Mouse (Mus musculus) embryonic facial prominence, embryonic 14.5 days (tissue): Measurements from ENCODE around the gene Gbx2. TPM values are rescaled to one million over a fixed set of nuclear protein-coding genes. Genes with fewer than 3 reads are reported as not detected.

Experiments
- ATAC-seq: fragments of 200-750 bp; cut with Nextera tagmentation; 2 replicates; pipeline ENCODE4 v1.8.0; 2017; ENCODE audit warnings: low read depth, moderate number of reproducible peaks, moderate TSS enrichment
- DNase-seq: peaks from one replicate; pipeline ENCODE4 v3.0.0-alpha.2; 2015; ENCODE audit warnings: low spot score
- H3K27ac ChIP-seq: fragments of 300-500 bp; sonication (generic); replicated peaks from 2 replicates; pipeline ENCODE4 v1.5.1; 2014; ENCODE audit warnings: low read depth, mild to moderate bottlenecking, low read length, moderate library complexity
- H3K27me3 ChIP-seq: fragments of 300-500 bp; sonication (generic); replicated peaks from 2 replicates; pipeline ENCODE4 v1.6.1; 2014; ENCODE audit warnings: low read length; ENCODE audit not compliant: control insufficient read depth, insufficient read depth
- H3K36me3 ChIP-seq: fragments of 300-500 bp; sonication (generic); 2 replicates; pipeline ENCODE4 v1.6.1; 2014; ENCODE audit warnings: low read length, mixed read lengths; ENCODE audit not compliant: control insufficient read depth, insufficient read depth
- H3K4me1 ChIP-seq: fragments of 300-500 bp; sonication (generic); 2 replicates; pipeline ENCODE4 v1.6.1; 2014; ENCODE audit warnings: antibody characterized with exemption, low read length; ENCODE audit not compliant: control insufficient read depth, insufficient read depth
- H3K4me2 ChIP-seq: fragments of 300-500 bp; sonication (generic); 2 replicates; pipeline ENCODE4 v1.6.1; 2014; ENCODE audit warnings: low read depth, mild to moderate bottlenecking, low read length, moderate library complexity, mixed read lengths
- H3K4me3 ChIP-seq: fragments of 300-500 bp; sonication (generic); 2 replicates; pipeline ENCODE4 v1.5.1; 2014; ENCODE audit warnings: low read depth, mild to moderate bottlenecking, low read length
- H3K9ac ChIP-seq: fragments of 300-500 bp; sonication (generic); 2 replicates; pipeline ENCODE4 v1.6.1; 2014; ENCODE audit warnings: low read depth, mild to moderate bottlenecking, low read length, moderate library complexity, mixed read lengths
- H3K9me3 ChIP-seq: fragments of 300-500 bp; sonication (generic); 2 replicates; pipeline ENCODE4 v1.6.1; 2016; ENCODE audit warnings: low read length; ENCODE audit not compliant: control insufficient read depth
- WGBS: fragments of 180-500 bp; shearing (Covaris S2); extraction: QIAGEN DNeasy Blood & Tissue Kit; methylation state at CpG from one replicate; pipeline ENCODE4 v1.1.7; 2014; 5-methylcytosine and 5-hydroxymethylcytosine counted together
- polyA plus RNA-seq: library from polyadenylated mRNA; unstranded; fragments of >200 nt; fragmentation: Nextera tagmentation; extraction: Ambion mirVana; gene quantifications from 2 replicates; pipeline ENCODE4 v1.2.1, GENCODE M21; 2014

The Gbx2 gene
- polyA plus RNA-seq, 1 experiment from 2014 or later = 0.18 TPM

DNA sequence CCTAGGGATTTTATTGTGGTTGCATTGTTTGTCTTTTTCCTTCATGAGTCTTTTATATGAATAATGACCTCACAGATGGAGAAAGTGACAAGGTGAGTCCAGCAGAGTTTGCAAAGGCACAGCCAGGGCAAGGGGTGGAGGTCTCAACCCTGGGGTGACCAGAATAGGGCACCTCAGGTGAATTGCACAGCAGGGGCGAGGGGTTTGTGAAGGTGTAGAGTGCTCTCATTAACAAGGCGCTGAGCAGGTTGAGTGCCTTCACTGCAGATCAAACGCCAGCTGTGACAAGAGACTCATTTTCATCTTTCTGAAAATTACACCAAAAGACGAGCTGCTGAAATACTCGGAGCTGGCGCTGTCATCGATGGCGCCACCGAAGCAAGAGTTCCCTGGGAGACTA lies 36.6 kb upstream of the Gbx2 start:
- H3K4me2 ChIP-seq = peak overlapping the region; percentile 97
- H3K27ac ChIP-seq = no peak overlapping the region
- ATAC-seq (no peak), DNase-seq (no peak)
- 0 out of 2 replicates have a peak overlapping the region, but pooled peaks have one; percentile 72 for H3K9ac ChIP-seq
- WGBS = 27% methylated on average over 9 of the region's 9 CpGs
- no peaks in the 10 kb centered on the region for H3K36me3 ChIP-seq
- H3K4me1 ChIP-seq = no peaks in the 10 kb centered on the region
- no peaks in the 10 kb centered on the region for H3K9me3 ChIP-seq
- H3K27me3 ChIP-seq = peaks cover 59% of the 10 kb centered on the region
- peak overlapping the region; percentile 62 for H3K4me3 ChIP-seq

DNA sequence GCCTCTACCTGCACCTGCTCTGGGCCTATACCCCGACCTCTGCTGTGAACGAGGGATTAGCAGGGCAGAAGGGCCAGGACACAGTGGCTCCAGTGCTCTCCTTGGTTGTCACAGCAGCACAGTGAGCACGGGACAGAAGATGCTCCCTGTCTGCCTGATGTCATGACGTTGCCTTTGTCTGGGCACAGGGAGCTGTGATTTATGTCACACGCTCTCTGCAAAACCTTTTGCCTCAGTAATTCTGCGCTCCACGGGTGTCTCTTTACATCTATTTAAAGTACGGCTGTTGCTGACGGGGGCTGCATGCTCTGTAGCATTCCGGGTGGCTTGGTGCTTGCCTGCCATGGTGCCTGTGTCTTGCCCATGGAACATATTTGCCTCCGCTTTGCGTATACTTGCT lies 33.4 kb upstream of the Gbx2 start:
- H3K4me3 ChIP-seq = no peak overlapping the region
- H3K27me3 ChIP-seq = peaks cover 43% of the 10 kb centered on the region
- DNase-seq = no peak

DNA sequence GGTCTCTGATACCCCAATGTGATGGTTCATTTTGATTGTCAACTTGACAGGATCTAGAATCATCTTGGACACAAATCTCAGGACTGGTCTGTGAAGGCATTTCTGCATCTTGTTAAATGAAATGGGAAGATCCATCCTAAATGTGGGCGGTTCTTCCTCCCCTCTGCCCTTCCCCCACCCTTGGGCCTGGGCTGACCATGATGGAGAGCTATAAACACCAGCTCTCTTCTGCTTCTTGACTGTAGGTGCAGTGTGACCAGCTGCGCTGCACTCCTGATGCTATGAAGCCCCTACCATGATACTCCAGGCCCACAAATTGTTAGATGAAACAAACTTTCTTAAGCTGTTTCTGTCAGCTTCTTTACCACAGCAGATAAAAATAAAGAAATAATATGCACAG lies 32.3 kb upstream of the Gbx2 start:
- H3K4me1 ChIP-seq = no peaks in the 10 kb centered on the region
- no peaks in the 10 kb centered on the region for H3K9me3 ChIP-seq
- H3K9ac ChIP-seq = no peak overlapping the region
- DNase-seq (no peak), ATAC-seq (no peak)
- no peak overlapping the region for H3K27ac ChIP-seq
- H3K27me3 ChIP-seq = peaks cover 37% of the 10 kb centered on the region
- H3K36me3 ChIP-seq = no peaks in the 10 kb centered on the region
- no peak overlapping the region for H3K4me2 ChIP-seq
- no peak overlapping the region for H3K4me3 ChIP-seq
- WGBS = 92% methylated on average over 2 of the region's 2 CpGs

More for the DNA sequence above, 33.4 kb upstream of the Gbx2 start:
- H3K4me1 ChIP-seq = no peaks in the 10 kb centered on the region
- 61% methylated on average over 12 of the region's 12 CpGs for WGBS
- H3K4me2 ChIP-seq = no peak overlapping the region
- H3K27ac ChIP-seq = no peak overlapping the region
- H3K9me3 ChIP-seq = no peaks in the 10 kb centered on the region
- no peaks in the 10 kb centered on the region for H3K36me3 ChIP-seq
- no peak for ATAC-seq
- H3K9ac ChIP-seq = no peak overlapping the region

DNA sequence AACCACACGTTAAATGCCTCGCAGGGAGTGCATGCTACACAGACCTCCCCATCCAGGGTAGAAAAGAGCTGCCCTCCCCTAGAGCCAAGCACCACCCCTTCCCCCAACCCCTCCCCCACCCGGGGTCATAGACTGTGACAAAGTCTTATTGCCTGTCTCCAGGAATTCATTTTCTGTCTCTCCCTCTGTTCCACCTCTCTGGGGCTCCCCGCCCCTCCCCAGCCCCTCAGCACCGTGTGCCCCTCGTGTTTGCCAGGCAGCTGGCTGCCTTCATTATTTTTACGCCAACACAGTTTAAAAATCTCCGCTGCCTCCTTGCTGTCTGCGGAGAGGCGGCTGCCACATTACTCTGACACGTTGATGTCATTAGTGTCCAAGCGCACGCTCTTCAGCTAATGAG lies 31.1 kb upstream of the Gbx2 start:
- H3K4me1 ChIP-seq = no peaks in the 10 kb centered on the region
- H3K27ac ChIP-seq = no peak overlapping the region
- no peak overlapping the region for H3K4me2 ChIP-seq
- DNase-seq (no peak), ATAC-seq (no peak)
- H3K36me3 ChIP-seq = no peaks in the 10 kb centered on the region
- no peaks in the 10 kb centered on the region for H3K9me3 ChIP-seq
- 15% methylated on average over 13 of the region's 13 CpGs for WGBS
- no peak overlapping the region for H3K4me3 ChIP-seq
- H3K9ac ChIP-seq = no peak overlapping the region
- peaks cover 25% of the 10 kb centered on the region for H3K27me3 ChIP-seq

DNA sequence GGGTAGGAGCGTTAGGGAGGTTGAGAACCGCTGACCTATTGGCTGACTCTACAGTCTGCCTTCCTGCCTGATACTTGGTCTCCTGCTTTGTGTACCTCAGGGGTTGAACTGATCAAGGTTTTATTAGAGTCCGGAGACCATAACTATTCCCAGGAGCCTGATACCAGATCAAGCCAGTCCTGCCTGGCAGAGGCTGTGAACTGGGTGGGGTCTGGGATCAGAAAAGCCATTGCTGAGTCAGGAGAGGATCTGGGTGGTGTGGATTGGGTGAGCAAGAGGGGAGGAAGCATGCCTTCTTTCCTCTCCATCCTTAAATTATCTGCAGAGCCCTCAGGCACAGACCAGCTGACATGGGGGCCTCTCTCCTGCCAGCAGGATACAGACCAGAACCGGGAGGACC lies 28.4 kb upstream of the Gbx2 start:
- 83% methylated on average over 3 of the region's 4 CpGs for WGBS
- 0 out of 2 replicates have a peak, but pooled peaks cover 19% of the 10 kb centered on the region for H3K27me3 ChIP-seq
- no peak for ATAC-seq

DNA sequence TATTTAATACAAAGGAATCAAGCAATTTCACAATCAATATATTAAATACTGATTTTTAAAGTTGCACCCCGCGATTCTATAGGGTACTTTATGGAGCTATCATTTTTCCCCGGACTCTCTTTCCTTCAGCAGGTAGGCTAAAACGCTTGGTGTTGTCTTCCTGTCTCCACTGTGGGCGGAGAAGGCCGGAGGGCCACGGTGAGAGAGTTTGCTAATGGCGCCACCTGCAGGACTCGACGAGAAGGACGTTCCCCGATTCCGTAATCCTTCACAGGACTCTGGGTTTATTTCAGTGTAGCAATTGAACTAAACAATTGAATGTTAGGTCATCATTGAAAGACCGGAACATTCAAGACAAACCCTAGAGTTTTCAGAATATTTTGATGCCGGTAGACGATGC lies 12.2 kb upstream of the Gbx2 start:
- DNase-seq (peak; percentile 79), ATAC-seq (peak; percentile 48; the same call in 1 of the 2 replicates)
- WGBS = 3% methylated on average over 16 of the region's 16 CpGs
- Histone ChIP-seq H3K36me3 (no peaks in the 10 kb centered on the region), H3K27me3 (peaks cover 80% of the 10 kb centered on the region), H3K9ac (no peak overlapping the region), H3K4me1 (peaks cover 6% of the 10 kb centered on the region; the same call in 1 of the 2 replicates), H3K4me2 (no peak overlapping the region; the same call in 1 of the 2 replicates), H3K27ac (no peak overlapping the region), H3K9me3 (no peaks in the 10 kb centered on the region), H3K4me3 (no peak overlapping the region)

More for the DNA sequence above, 28.4 kb upstream of the Gbx2 start:
- DNase-seq = no peak
- no peak overlapping the region for H3K27ac ChIP-seq
- no peaks in the 10 kb centered on the region for H3K4me1 ChIP-seq
- H3K4me3 ChIP-seq = no peak overlapping the region
- no peaks in the 10 kb centered on the region for H3K9me3 ChIP-seq
- no peaks in the 10 kb centered on the region for H3K36me3 ChIP-seq
- no peak overlapping the region for H3K4me2 ChIP-seq
- no peak overlapping the region for H3K9ac ChIP-seq

DNA sequence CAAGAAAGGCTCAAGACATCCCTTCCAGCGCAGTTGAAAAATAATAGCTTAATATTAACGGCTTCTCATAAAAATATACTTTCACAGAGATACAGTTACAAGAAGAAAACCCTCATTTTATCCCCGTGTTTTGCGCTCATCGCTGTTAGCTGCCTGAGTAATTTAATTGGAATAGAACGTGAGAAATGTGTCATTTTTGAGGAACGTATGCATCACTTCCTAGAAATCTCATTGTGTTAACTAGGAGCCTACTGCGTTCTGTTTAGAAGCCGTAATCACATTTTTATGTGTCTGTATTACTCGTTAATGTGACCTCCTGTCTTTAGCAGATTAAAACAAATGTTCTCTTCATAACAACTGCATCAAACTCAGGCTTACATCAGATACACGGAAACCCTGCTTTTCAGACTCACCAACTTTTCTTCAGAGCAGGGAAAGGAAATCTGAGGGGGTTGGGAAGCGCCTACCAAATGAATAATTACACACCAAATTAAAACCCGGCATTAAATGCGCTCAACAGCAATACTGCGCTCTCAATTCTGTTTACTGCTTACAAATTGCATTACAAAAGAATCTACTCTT lies 11.5 kb upstream of the Gbx2 start:
- H3K9ac ChIP-seq = 0 out of 2 replicates have a peak overlapping the region, but pooled peaks have one; percentile 19
- no peak for ATAC-seq
- no peaks in the 10 kb centered on the region for H3K36me3 ChIP-seq
- peak overlapping the region; percentile 49 for H3K4me2 ChIP-seq
- no peaks in the 10 kb centered on the region for H3K9me3 ChIP-seq
- peaks cover 82% of the 10 kb centered on the region for H3K27me3 ChIP-seq
- H3K4me3 ChIP-seq = peak overlapping the region; percentile 32
- WGBS = 3% methylated on average over 15 of the region's 15 CpGs
- DNase-seq = no peak
- H3K4me1 ChIP-seq = peaks cover 6% of the 10 kb centered on the region; the same call in 1 of the 2 replicates
- no peak overlapping the region for H3K27ac ChIP-seq

DNA sequence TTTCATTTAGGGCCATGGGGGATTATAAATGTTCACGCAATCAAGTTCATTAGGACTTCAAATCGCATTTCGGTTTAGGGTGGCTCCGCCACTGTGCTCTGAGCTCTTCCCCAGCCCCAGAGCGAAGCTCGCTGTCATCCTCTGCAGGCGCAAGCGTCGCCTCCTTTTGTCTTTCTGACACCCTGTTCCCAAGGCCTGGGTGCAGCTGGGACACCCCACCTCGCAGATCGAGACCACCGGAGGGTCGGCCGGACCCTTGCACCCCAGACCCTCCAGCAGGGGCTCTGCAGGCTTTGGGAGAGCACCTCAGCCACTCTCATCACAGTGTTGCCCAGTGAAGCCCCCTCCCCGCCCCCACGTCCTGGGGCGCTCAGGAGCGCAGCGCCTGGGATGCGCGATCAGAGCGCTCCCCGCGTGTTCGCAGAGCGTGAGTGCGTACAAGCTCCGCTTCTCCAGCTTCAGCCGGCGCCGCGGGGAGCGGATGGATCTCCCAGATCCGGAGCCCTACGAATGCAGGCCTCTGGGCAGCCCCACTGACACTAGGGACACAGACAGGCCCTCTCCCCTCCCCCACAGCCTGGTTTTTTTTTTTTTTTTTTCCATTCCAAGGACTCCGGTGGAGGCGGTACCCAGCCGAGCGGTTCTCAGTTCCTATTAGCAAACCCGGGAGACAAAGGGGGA lies 10.9 kb upstream of the Gbx2 start:
- H3K9me3 ChIP-seq = no peaks in the 10 kb centered on the region
- peaks cover 6% of the 10 kb centered on the region; the same call in 1 of the 2 replicates for H3K4me1 ChIP-seq
- peak overlapping the region; percentile 49 for H3K4me2 ChIP-seq
- no peak for DNase-seq
- no peak overlapping the region for H3K27ac ChIP-seq
- WGBS = under 1% methylated on average over 32 of the region's 40 CpGs
- no peaks in the 10 kb centered on the region for H3K36me3 ChIP-seq
- H3K27me3 ChIP-seq = peaks cover 88% of the 10 kb centered on the region
- H3K4me3 ChIP-seq = peak overlapping the region; percentile 32
- ATAC-seq = peak; percentile 42
- peak overlapping the region; percentile 19; the same call in 1 of the 2 replicates for H3K9ac ChIP-seq
